Mouse (Mus musculus): ENCODE results near the gene Ank3. TPM values are rescaled to one million over a fixed set of nuclear protein-coding genes. Genes with fewer than 3 reads are reported as not detected.

Gene Ank3
- total RNA-seq, 2 experiments from 2014 or later = 84.2 to 92.8 TPM

- DNase-seq = no peak
Observed at GRCm38 (mm10) chr10:69672545-69672944, 274.0 kb downstream of the Ank3 start.

- DNase-seq = no peak
Observed at GRCm38 (mm10) chr10:69678230-69678629, 279.7 kb downstream of the Ank3 start.

DNA sequence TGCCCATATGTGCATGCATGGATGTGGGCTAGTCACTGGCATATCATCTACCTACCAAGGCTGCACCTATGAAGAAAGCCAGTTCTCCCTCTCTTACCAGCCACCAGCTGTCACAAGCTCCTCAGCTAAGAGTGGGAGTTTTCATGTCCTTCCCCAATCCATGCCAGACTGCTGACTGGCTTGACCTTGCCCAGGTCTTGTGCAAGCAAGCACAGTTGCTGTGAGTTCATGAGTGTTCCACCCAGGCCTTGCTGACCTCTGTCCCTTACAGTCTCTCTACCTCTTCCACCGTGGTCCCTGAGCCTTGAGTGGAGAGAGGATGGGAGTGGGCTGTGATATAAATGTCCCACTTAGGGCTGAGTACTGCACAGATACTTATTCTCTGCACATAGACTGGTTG lies 287.8 kb downstream of the Ank3 start:
- no peak for DNase-seq

DNA sequence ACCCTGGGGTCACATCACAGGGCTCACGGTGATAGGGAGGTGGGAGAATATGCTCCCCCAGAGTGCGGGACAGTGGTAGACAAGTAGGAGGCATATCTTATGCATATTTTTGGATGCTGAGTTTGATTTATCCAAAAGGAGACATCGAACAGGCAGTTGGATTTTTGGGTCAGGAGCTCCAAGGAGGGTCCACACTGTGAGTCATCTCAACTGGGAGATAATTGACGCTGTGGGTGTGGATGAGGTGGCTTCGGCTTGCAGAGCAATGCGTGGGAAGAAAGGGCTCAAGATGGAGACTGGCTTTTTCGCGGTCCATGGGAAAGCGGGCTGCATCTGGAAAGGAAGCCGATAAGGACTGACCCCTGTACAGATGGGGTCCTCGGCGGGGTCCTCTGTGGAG lies 290.5 kb downstream of the Ank3 start:
- no peak for DNase-seq

DNA sequence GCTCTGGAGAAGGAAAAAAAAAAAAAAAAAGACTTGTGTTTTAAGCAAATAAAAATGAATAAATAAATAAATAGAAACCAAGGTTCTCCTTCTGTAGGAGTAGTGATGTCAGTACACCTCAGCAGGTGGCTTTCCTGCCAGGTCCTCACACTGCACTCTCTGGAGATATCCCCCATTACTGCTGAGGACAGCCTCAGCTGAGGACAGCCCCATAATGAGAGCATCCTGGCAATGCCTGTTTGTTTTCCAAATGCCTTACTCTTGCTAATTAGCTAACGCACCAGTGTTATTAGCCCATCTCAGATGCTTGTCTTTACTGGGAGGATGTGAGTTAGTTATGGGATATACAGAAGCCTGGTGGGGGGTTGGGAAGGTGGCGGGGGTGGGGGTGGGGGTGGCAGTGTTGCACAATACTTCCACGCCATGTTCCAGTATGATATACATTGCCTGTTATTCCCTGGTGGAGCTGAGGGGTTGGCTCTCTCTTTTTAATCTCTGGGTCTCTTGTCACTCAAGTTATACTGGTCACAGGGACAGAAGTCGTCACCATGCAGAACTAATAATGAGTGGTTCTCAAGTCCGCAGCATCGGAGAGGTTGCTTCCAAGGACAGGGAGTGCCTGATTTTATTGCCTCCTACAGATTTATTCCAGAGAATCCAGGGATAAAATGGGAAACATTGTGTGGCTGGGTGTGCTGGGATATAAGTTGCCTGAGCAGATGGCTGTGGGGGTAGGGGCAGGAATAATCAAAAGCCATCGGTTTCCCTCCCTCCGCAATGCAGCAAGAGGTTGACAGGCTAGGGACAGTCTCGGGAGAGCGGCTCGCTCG lies 291.8 kb downstream of the Ank3 start:
- DNase-seq = no peak

DNA sequence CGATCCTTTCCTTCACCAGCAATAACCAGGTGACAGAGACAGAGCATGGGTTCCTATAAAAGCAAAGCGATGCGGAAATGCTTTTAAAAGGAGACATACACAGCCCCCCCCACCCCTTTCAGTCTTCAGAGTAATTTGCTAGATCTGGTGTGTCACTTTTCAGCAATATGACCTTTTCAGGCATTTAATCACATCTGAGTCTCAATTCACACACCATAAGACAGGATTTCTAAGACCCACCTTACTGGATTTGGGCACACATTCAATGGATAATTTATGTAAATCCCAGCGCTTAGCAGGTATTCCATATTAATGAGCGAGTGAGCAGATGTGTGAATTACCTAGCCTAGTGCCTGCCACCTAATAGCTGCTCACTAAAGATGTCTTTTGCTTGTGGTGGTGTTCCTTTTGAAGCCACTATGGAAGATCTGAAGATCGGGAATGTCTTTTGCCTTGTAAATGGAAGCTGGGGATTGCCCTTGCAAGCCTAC lies 292.4 kb downstream of the Ank3 start:
- DNase-seq = no peak

GRCm38 (mm10) chr10:69696019-69696418 lies 297.4 kb downstream of the Ank3 start:
- no peak for DNase-seq

DNA sequence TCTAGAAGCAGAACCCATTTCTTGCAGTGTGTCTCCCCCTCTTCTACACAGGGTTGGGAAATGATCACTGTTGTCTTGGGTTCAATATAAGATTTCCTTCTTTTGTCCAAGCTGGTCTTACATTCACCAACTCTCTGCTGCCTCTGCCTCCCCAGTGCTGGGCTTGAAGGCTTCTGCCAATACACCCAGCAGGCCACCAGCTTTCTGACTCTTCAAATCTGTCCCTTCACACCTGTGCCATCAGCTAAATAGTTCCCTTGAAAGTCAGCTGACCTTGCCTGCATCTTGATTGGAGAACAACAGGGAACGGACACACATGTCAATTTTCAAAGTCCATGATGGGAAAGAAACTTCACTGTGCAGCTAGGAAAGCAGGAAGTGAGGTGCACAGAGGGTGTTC lies 300.1 kb downstream of the Ank3 start:
- no peak for DNase-seq

GRCm38 (mm10) chr10:69701226-69701625 lies 302.7 kb downstream of the Ank3 start:
- DNase-seq = no peak

GRCm38 (mm10) chr10:69705806-69706768 lies 307.5 kb downstream of the Ank3 start:
- no peak for DNase-seq

DNA sequence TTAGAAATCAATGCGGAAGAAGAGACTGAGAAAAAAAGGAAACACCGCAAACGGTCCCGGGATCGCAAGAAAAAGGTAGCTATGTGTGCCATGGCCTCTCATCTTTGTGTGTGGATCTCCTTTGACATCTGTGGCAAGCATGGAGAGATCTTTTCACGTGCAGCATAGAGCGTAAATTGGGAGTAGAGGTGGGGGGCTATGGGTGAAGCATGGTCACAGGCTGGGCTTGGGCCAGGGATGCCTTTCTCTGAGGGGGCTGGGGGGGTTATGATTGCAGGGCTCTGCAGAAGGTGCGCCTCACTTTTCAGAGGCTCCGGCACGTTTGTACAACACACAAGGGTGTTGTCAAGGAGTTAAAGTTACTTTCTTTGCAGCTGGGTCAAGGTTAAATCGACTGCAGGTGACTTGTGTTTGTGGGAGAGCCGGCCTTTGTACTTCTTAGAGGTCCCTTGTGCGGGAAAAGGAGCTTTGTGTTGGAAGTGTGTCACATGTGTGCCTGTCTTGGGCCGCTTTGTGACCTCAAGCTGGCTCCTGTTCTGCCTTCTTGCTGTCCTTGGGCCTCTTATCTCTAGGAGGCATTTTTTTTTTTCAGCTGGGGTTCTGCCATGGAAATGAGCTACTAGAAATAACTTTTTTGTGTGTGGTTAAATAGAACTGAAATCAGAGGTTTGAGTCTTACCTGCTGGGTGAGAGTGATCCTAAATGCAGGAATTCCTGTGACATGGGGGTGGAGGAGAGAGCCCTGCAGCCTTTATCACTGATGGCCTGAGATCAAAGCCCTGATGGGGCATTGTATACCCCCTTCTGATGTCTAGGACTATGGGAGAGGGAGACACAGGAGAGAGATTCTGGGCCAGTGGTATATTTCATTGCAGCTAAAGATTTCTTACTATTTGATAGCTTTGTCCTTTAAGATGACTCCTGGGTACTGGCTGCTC lies 308.5 kb downstream of the Ank3 start:
- DNase-seq = no peak

DNA sequence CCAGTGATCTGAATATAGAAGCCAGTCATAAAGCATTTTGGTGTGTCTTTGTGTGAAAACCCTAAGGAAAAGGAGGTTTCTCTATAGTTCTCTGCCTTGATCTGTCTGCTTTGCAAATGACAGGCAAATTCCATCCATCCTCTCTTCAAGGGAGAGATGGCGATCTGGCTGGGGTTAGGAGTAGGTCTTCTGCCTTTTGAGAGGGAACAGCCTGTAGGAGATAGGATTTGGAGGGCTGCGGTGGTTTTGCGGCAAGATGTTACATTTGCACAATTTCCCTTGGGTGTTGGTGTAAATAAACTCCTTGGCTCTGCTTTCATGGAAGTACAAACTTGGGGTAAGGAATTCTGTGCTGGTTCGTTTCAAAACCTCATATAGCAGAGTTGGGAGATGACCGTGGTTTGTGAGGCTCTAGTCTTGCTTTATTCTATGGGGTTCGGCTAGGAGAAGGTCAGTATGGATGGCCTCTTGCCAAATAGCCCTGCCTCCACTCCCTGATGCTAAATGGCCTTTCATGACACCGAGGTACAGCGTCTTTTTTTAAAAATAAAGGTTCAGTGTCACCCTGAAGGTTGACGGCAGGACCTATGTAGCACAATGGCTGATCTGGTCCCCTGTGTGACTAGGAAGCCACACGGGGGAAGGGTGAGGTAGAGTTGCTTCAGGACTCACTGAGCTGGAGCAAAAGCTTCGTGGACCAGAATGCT lies 309.4 kb downstream of the Ank3 start:
- no peak for DNase-seq

GRCm38 (mm10) chr10:69709631-69710030 lies 311.1 kb downstream of the Ank3 start:
- no peak for DNase-seq

- no peak for DNase-seq
Observed at GRCm38 (mm10) chr10:69710802-69711201, 312.2 kb downstream of the Ank3 start.

GRCm38 (mm10) chr10:69716907-69717306 lies 318.3 kb downstream of the Ank3 start:
- DNase-seq = no peak

GRCm38 (mm10) chr10:69719421-69719820 lies 320.8 kb downstream of the Ank3 start:
- no peak for DNase-seq

GRCm38 (mm10) chr10:69719901-69720415 lies 321.4 kb downstream of the Ank3 start:
- peak; percentile 41 for DNase-seq

DNA sequence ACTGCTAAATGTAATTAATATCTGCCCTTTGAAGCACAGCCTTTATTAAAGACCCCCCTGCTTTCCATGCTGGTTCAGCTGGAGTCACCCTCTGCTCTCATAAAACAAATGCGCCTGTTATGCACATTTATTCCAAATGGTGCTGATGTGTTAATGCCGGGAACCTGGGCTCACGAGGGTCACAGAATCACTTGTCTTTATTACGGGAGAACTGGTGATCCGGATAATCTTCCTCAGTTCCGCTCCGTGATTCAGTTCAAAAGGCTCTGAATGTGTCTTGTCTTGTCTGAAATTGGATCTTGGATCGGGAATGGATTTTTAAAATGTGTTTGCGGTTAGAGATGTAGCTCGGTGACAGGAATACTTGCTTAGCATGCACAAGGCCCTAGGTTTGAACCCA lies 321.9 kb downstream of the Ank3 start:
- DNase-seq = no peak

DNA sequence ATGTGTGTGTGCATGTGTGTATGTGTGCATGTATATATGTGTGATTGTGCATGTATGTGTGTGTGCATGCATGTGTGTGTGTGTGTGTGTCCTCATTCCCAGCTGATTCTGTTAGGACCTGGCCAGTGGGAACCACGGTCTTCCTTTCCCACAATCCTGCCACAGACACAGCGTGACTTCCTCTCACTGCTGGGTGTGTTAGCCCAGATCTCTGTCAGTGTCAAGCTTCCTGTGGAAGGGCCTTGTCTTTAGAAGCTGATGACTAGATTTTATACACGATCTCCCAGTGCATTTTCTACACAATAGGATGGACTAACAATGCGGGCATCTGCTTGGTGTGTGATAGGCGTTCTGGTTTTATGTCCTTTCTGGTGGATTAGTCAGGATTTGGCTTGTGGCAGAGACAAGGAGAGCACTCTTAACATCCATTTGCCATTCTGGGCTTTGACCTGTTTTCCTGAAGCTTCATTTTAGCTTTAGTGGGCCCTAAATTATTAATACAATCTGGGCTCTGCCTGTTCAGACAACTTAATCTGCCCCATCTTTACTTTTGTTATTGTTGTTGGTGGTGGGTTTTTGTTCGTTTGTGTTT lies 322.4 kb downstream of the Ank3 start:
- no peak for DNase-seq

DNA sequence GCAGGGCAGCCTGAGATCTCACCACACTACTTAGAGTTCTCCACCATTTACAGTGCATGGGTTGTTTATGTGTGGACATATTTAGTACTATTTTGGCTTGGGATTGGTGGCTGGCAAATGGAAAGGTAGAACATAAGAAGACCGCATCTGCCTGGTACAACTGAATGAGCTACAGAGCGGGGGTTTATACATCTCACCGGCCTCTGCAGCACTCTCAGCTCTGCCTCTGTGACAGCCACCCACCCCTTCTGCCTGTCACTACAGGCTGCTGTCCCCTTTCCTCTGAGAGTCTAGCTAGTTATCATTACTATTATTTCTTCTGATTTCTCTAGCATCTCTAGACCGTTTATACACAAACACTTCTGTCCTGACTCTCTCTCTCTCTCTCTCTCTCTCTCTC lies 325.6 kb downstream of the Ank3 start:
- no peak for DNase-seq

DNA sequence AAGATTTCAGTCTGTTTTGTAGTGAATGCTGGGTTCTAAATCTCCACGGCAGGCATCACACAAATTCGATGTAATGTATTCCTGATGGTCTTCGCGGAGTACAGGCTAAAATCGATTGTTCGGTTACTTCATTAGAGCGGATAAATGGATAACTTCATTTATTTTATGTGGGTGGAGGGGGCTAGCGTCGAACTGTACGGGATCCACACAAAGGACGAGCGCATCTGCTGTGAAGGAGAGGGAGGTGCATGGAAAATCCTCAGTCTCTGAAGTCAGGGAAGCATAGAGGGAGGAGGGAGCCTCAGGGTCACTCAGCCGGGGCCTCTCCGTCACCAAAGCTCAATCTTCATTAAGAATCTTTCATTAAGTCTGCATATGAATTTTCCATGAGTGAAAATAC lies 326.5 kb downstream of the Ank3 start:
- no peak for DNase-seq

Data from heart, postnatal 4 days (tissue).